Mouse (Mus musculus) lung, postnatal 10 days (tissue): Measurements from ENCODE around the gene Upp2.

ENCODE experiments used
- DNase-seq: peaks from one replicate; pipeline ENCODE4 v3.0.0; 2021

The Upp2 gene

GRCm38 (mm10) chr2:58567066-58567810, at the start of gene Upp2, which contains the start of gene Acvr1:
Gene Upp2, plus strand, starts transcription at chr2:58567298.
Gene Acvr1, minus strand, starts transcription at chr2:58567157.
- peak; percentile 93 for DNase-seq

- DNase-seq = no peak
Observed at GRCm38 (mm10) chr2:58518517-58518916, 48.6 kb upstream of the Upp2 start.

GRCm38 (mm10) chr2:58520727-58521126, 46.4 kb upstream of the Upp2 start:
- no peak for DNase-seq

GRCm38 (mm10) chr2:58521621-58522020, 45.5 kb upstream of the Upp2 start:
- DNase-seq = no peak

- DNase-seq = no peak
Observed at GRCm38 (mm10) chr2:58523097-58523496, 44.0 kb upstream of the Upp2 start.

GRCm38 (mm10) chr2:58523894-58524293, 43.2 kb upstream of the Upp2 start:
- no peak for DNase-seq

- DNase-seq = no peak
Observed at GRCm38 (mm10) chr2:58524356-58524755, 42.7 kb upstream of the Upp2 start.

- DNase-seq = no peak
Observed at GRCm38 (mm10) chr2:58527786-58528185, 39.3 kb upstream of the Upp2 start.

GRCm38 (mm10) chr2:58529384-58529783, 37.7 kb upstream of the Upp2 start:
- no peak for DNase-seq

- no peak for DNase-seq
Observed at GRCm38 (mm10) chr2:58529860-58530440, 37.1 kb upstream of the Upp2 start.

- DNase-seq = no peak
Observed at GRCm38 (mm10) chr2:58530521-58530920, 36.6 kb upstream of the Upp2 start.

GRCm38 (mm10) chr2:58532260-58532850, 34.7 kb upstream of the Upp2 start:
- DNase-seq = peak; percentile 90

- DNase-seq = no peak
Observed at GRCm38 (mm10) chr2:58533521-58534001, 33.5 kb upstream of the Upp2 start.

GRCm38 (mm10) chr2:58534379-58534778, 32.7 kb upstream of the Upp2 start:
- no peak for DNase-seq

- DNase-seq = no peak
Observed at GRCm38 (mm10) chr2:58535233-58535632, 31.9 kb upstream of the Upp2 start.

GRCm38 (mm10) chr2:58536796-58537195, 30.3 kb upstream of the Upp2 start:
- DNase-seq = no peak

GRCm38 (mm10) chr2:58538196-58538595, 28.9 kb upstream of the Upp2 start:
- no peak for DNase-seq

GRCm38 (mm10) chr2:58543252-58543651, 23.8 kb upstream of the Upp2 start:
- no peak for DNase-seq

- DNase-seq = no peak
Observed at GRCm38 (mm10) chr2:58544368-58544767, 22.7 kb upstream of the Upp2 start.

- no peak for DNase-seq
Observed at GRCm38 (mm10) chr2:58546264-58546663, 20.8 kb upstream of the Upp2 start.

GRCm38 (mm10) chr2:58548943-58549342, 18.2 kb upstream of the Upp2 start:
- no peak for DNase-seq

GRCm38 (mm10) chr2:58549960-58550359, 17.1 kb upstream of the Upp2 start:
- no peak for DNase-seq

GRCm38 (mm10) chr2:58550488-58550887, 16.6 kb upstream of the Upp2 start:
- no peak for DNase-seq

- no peak for DNase-seq
Observed at GRCm38 (mm10) chr2:58551866-58552265, 15.2 kb upstream of the Upp2 start.
